Mouse (Mus musculus) bone marrow macrophage, adult 2 months (primary cell): ENCODE measurements around the gene Tanc2. TPM values are rescaled to one million over a fixed set of nuclear protein-coding genes. Genes with fewer than 3 reads are reported as not detected.
A peak's percentile ranks its signal among the peaks of the same experiment; 100 is the strongest.

Experiments used
- H3K27ac ChIP-seq: 2 replicates; pipeline ENCODE4 v1.5.1; 2012; ENCODE audit warnings: low read depth, low read length; ENCODE audit not compliant: insufficient read depth
- H3K4me1 ChIP-seq: 2 replicates; pipeline ENCODE4 v1.6.1; 2012; ENCODE audit warnings: low read length; ENCODE audit not compliant: control insufficient read depth, insufficient read depth
- H3K4me3 ChIP-seq: 2 replicates; pipeline ENCODE4 v1.5.1; 2012; ENCODE audit warnings: mild to moderate bottlenecking, low read length, moderate library complexity; ENCODE audit not compliant: insufficient read depth
- CTCF ChIP-seq: IDR thresholded peaks from 2 replicates; pipeline ENCODE4 v1.5.1; 2012; ENCODE audit warnings: low read depth, mild to moderate bottlenecking, low read length, moderate library complexity
- POLR2A ChIP-seq: IDR thresholded peaks from 2 replicates; pipeline ENCODE4 v1.6.1; 2012; ENCODE audit warnings: mild to moderate bottlenecking, low read depth, low read length, borderline replicate concordance
- polyA plus RNA-seq: library from polyadenylated mRNA; stranded (reverse); fragments of >200 nt; gene quantifications from 2 replicates; pipeline ENCODE4 v1.2.4, GENCODE M21; 2012; ENCODE audit not compliant: missing spikeins, insufficient read depth, insufficient read length

The Tanc2 gene
- polyA plus RNA-seq, 1 experiment: 35.1 TPM

DNA sequence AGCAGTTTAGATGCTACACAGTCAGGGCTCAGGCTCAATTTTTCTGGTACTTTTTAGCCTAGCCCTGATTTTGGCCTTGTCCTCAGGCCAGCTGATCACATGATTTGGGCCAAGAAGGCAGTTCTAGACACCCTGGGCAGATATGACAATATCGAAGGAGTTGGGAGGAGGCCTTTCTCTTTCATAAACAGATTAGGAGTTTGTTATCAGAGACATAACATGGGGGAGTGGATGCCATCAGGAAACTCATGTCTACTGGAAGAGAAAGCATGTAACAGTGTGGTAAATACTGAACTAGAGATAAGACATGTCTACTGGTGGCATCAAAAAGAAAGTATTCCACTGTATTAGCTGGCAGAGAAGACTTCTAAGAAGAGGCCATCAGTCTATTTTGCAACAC, 295.8 kb downstream of the Tanc2 start:
- H3K27ac ChIP-seq: no peak overlapping the region
- H3K4me1 ChIP-seq: no peaks in the 10 kb centered on the region
- no peak for TF ChIP-seq CTCF
- H3K4me3 ChIP-seq: no peak overlapping the region

DNA sequence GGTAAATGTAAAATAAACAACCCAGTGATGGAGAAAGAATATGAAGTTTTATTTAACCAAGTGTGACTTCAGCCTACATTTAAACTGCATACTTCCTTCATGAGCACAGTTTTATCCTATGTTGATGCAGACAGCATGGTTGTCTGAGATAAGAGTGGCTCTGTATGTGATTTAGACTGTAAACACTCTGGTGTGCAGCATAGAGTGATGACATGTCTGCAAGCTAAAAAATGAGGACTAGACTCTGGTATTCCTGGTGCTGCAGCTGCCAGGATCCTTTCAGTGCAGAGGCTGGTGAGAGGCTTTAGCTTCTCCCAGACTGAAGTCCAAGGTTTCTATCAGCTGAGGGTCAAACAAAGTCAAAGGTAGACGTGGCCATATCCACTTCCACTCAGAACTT, 297.5 kb downstream of the Tanc2 start:
- TF ChIP-seq POLR2A: no peak
- TF ChIP-seq CTCF: no peak
- Histone ChIP-seq H3K27ac (no peak overlapping the region), H3K4me1 (no peaks in the 10 kb centered on the region), H3K4me3 (no peak overlapping the region)

DNA sequence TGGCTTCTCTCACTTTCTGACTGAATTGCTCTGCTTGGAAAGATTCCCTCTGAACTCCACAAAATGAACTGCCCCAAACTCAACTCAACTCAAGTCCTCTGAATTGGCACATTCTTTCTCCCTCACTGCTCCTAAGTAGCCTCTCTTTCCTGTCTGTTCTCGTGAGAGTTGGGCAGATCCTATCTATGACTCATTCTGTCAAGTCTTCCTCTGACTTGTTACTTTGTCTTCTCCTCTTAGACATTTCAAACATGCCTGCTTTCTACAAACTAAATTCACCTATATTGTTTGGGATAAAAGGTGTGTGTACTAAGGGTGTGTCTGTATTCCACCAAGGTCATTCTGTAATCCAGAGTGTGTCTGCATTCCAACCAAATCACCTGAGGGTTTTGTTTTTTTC, 309.4 kb downstream of the Tanc2 start:
- no peak overlapping the region for H3K4me3 ChIP-seq
- H3K27ac ChIP-seq: no peak overlapping the region
- TF ChIP-seq POLR2A (no peak), CTCF (no peak)
- H3K4me1 ChIP-seq: peaks cover 22% of the 10 kb centered on the region

DNA sequence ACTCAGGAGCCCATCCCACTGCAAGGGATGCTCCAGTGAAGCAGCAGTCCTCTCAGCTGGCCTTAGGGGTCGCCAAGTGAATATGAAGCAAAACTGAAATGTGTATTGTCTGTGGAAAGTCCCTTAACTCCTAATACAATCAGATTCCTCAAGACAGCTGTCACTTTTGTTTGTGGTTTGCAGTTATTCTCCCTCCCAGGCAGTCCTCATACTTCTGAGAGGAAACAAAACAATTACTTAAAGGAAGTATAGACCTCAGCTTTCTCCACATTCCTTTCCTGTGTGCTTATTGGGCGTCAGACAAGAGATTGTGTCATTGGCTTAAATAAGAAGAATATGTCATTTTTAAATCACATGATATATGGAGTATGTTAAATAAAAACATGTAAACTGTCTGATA, 311.7 kb downstream of the Tanc2 start:
- no peak for TF ChIP-seq POLR2A
- no peak for TF ChIP-seq CTCF
- Histone ChIP-seq H3K4me3 (peak overlapping the region; percentile 52), H3K27ac (peak overlapping the region; percentile 88), H3K4me1 (peaks cover 29% of the 10 kb centered on the region)

DNA sequence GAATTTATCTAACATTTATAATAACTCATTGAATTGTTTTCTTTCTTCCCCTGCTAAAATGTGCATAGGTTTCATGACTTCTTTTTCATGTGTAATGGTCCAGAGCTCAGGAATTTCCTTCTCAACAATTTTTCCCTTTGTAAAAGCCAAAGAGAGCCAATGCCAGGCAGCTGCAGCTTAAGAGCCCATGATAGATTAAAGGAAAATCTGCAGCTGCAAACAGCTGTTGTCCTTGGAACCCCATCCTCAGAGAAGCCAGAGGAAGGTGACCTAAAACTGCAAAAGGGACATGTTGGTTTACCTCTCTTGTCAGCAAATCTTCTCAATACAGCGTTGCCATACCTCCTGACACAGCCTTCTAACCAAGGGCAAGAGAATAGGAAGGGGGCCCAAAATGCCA, 313.2 kb downstream of the Tanc2 start:
- no peak overlapping the region for H3K4me3 ChIP-seq
- H3K4me1 ChIP-seq: peaks cover 29% of the 10 kb centered on the region
- TF ChIP-seq CTCF (no peak), POLR2A (no peak)
- no peak overlapping the region for H3K27ac ChIP-seq

DNA sequence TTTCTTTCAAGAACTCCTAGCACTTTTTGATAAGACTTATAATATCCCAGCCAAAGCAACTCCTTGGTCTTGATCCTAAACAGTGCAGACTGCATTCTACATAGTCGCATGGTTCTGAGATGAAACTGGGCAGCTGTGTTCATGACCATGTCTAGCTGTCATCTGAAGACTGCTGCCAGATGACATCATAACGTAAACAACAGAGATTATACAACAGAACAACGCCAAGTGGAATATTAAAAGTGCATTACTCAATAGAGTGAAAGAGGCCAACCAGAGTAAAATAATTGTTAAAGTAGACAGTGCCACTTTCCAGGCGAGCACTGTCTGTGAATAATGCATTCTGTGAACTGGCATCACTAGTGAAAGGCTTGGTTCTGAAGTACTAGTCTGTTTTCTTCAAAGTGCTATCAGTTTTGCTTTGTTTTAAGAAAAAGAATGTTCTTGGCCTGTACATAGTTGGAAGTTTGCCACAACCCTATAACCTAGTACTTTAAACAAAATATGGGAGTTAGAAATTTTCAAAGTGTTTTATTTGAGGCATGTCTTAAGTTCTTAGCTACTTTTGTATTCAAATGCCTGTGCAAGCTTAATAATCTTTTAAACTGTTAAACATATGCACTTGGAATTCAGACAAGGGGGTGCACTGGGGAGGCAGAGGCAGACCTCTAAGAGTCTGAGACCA, 315.9 kb downstream of the Tanc2 start:
- no peak for TF ChIP-seq POLR2A
- no peak for TF ChIP-seq CTCF
- Histone ChIP-seq H3K27ac (no peak overlapping the region), H3K4me3 (no peak overlapping the region), H3K4me1 (peaks cover 18% of the 10 kb centered on the region)

DNA sequence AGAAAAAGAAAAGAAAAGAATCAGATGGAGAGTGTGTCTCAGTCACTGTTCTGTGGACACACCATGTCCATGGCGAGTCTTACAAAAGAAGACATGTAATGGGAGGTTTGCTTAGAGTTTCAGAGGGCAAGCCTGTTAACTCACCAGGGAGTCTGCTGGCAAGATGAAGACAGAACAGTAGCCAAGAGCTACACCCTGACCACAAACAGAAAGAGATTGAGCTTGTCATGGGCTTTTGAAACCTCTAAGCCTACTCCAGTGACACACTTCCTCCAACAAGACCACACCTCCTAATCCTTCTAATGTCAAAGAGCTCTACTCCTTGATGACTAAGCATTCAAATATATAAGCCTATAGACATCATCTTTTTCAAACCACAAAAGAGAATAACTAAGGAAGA, 317.6 kb downstream of the Tanc2 start:
- TF ChIP-seq POLR2A (no peak), CTCF (no peak)
- Histone ChIP-seq H3K4me3 (no peak overlapping the region), H3K4me1 (peaks cover 12% of the 10 kb centered on the region), H3K27ac (no peak overlapping the region)

DNA sequence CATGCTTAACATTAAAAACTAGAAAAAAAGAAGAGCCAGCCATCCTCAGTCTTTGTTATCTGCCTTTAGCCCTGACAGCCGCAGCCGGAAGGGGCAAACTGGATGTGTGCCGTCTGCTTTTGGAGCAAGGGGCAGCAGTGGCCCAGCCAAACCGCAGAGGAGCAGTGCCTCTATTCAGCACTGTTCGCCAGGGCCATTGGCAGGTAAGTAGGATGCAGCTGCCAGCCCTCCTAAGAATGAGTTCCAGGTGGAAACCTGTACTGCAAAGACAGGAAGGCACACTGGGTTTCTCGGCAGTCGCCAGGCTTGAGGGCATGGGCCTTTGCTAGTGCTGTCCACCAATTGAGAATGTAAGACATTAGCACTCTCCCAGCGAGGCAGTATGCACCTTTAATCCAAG, 319.1 kb downstream of the Tanc2 start:
- Histone ChIP-seq H3K27ac (no peak overlapping the region), H3K4me1 (peaks cover 6% of the 10 kb centered on the region), H3K4me3 (no peak overlapping the region)
- TF ChIP-seq POLR2A (no peak), CTCF (no peak)

DNA sequence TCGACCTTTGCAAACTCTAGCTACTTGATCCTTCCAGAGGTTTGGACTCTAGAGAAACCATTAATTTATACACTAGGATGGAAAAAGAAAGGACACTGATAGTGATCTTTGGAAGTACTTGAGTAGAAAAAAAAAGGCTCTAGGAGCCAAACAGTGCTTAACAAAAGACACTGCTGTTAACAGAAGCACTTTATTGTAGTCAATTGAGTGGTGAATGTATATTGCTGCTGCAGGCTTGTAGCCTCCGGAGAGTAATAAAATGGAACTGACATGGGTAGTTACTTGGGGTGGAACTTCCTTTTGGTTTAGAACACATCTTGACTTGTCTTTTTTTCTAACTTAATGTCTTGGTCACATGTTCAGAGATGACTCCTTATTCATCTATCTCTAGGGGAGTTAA, 319.8 kb downstream of the Tanc2 start:
- no peak overlapping the region for H3K27ac ChIP-seq
- H3K4me3 ChIP-seq: no peak overlapping the region
- peaks cover 4% of the 10 kb centered on the region for H3K4me1 ChIP-seq
- TF ChIP-seq CTCF: no peak
- TF ChIP-seq POLR2A: no peak

DNA sequence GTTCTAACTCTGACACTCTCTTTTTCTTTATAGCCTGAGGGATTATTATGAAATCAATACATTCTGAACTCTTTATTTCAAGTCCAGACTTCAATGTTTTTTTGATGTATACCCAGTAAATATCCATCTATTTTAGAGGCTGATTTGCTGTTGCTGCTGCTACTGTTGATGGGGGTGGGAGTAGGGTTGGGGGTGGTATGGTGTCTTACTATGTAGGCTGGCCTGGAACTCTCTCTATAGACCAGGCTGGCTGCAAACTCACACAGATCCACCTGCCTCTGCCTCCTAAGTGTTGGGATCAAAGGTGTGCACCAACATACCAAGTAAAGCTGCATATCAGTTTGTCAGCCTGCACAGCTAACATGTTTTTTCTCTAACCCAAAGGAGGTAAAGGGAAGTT, 321.4 kb downstream of the Tanc2 start:
- Histone ChIP-seq H3K27ac (no peak overlapping the region), H3K4me1 (peaks cover 1% of the 10 kb centered on the region; the same call in 1 of the 2 replicates), H3K4me3 (no peak overlapping the region)
- no peak for TF ChIP-seq CTCF
- TF ChIP-seq POLR2A: no peak
